Mouse (Mus musculus): ENCODE results near the gene Gm28079. TPM values are rescaled to one million over a fixed set of nuclear protein-coding genes. Genes with fewer than 3 reads are reported as not detected.
"Not testable (repeated sequence)": the region's sequence is repeated elsewhere in the genome, so short reads cannot be mapped to it uniquely, and the experiment has no call there.

The Gm28079 gene
- polyA plus RNA-seq (2016; fragmentation: Nextera tagmentation; extraction: Ambion mirVana), result not detected in 2 replicates

GRCm38 (mm10) chrY:70014799-70015198 lies at the start of gene Gm28079:
TSS of gene Gm28079 (minus strand) at chrY:70014899.
- not testable (repeated sequence) for H3K27ac ChIP-seq; H3K36me3 ChIP-seq; H3K4me3 ChIP-seq; H3K9me3 ChIP-seq (replicated peaks); H3K4me2 ChIP-seq (replicated peaks); H3K27me3 ChIP-seq; H3K4me1 ChIP-seq; H3K9ac ChIP-seq; ATAC-seq (ENCODE audit: low FRiP score)
- no CpG with 5 or more reads among the region's 1 CpGs for WGBS

Measured in hindbrain, embryonic 12.5 days (tissue).